Comparison of ENCODE assay signal across 8 mouse cellular contexts in the genomic region with DNA sequence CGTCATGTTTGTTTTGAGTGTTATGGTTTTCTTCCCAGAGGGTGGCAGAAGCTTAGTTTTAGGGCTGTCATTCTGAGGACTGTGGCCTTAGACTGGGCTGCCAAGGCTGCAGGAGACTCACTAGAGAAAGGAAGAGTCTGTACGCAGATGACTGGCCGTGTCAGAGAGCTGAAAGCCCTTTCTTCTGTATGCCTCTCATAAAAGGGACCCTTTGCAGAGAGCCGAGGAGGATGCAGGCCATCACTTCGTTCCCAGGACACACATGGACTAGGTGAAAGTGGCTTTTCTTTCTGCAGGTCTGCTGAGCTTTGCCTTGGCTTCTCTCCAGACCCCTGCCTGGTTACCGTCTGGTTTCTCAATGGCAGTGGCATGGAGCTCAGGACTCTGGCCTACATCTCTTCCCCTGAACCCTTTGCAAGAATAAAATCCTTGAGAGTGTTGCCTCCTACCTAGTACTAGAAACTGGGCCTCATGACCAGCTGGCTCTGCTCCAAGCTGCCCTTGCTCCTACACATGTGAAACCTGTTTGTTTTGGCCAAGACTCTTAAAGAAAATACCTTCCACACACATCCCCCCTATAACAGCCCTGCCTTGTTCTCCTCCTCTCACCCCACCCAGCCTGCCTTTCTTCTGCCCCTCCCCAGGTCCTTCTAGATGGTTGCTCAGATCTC. TPM values are rescaled to one million over a fixed set of nuclear protein-coding genes. Genes with fewer than 3 reads are reported as not detected.
A peak's percentile ranks its signal among the peaks of the same experiment; 100 is the strongest.
DNase-seq lines count a peak whose midpoint lies in the region; ATAC-seq and TF ChIP-seq lines count a peak whose summit lies in the region.

No protein-coding gene starts in this region.

- no peaks in the 10 kb centered on the region for H3K9me3 ChIP-seq in hindbrain, postnatal 0 days (ENCODE audit: low read length)
- H3K9me3 ChIP-seq in liver, embryonic 12.5 days (replicated peaks): no peaks in the 10 kb centered on the region
- H3K9me3 ChIP-seq in stomach, embryonic 16.5 days (replicated peaks; ENCODE audit: control insufficient read depth, low read length): no peaks in the 10 kb centered on the region

- peaks cover 23% of the 10 kb centered on the region for H3K4me1 ChIP-seq in hindbrain, postnatal 0 days (ENCODE audit: insufficient read depth, low read length)
- H3K4me1 ChIP-seq in liver, embryonic 12.5 days: 0 out of 2 replicates have a peak, but pooled peaks cover 3% of the 10 kb centered on the region
- H3K4me1 ChIP-seq in stomach, embryonic 16.5 days (ENCODE audit: control insufficient read depth, insufficient read depth, low read length): peaks cover 33% of the 10 kb centered on the region

- peak; percentile 56 to 62 for DNase-seq in right cerebral cortex, postnatal 10 days (ENCODE audit: low spot score in 2 of 2)
- no peak for DNase-seq in right cerebral cortex, postnatal 14 days
- peak; percentile 96 to 97 for DNase-seq in cerebellum, postnatal 25 days
- peak; percentile 80 for DNase-seq in hindbrain, postnatal 0 days (ENCODE audit: low spot score)
- no peak for DNase-seq in spleen, adult 18-20 months
- no peak for DNase-seq in thymus, adult 18-20 months

- H3K27ac ChIP-seq in hindbrain, postnatal 0 days: peak overlapping the region; percentile 76
- H3K27ac ChIP-seq in liver, embryonic 12.5 days: peak overlapping the region; percentile 45; the same call in 1 of the 2 replicates
- H3K27ac ChIP-seq in stomach, embryonic 16.5 days (ENCODE audit: low read length): peak overlapping the region; percentile 84

- peak; percentile 75 for ATAC-seq in hindbrain, postnatal 0 days
- no peak for ATAC-seq in liver, embryonic 12.5 days
- peak; percentile 76 for ATAC-seq in stomach, embryonic 16.5 days (ENCODE audit: insufficient read depth, low FRiP score)

- WGBS in hindbrain, postnatal 0 days: 25% methylated on average over 6 of the region's 6 CpGs
- WGBS in liver, embryonic 12.5 days (ENCODE audit: insufficient replicate concordance): 76% methylated on average over 6 of the region's 6 CpGs
- WGBS in stomach, embryonic 16.5 days: 47% methylated on average over 6 of the region's 6 CpGs

- H3K9ac ChIP-seq in hindbrain, postnatal 0 days (replicated peaks; ENCODE audit: low read length): no peak overlapping the region
- no peak overlapping the region for H3K9ac ChIP-seq in liver, embryonic 12.5 days
- 0 out of 2 replicates have a peak overlapping the region, but pooled peaks have one; percentile 14 for H3K9ac ChIP-seq in stomach, embryonic 16.5 days (ENCODE audit: low read length)

- no peak overlapping the region for H3K4me3 ChIP-seq in hindbrain, postnatal 0 days (ENCODE audit: low read length)
- H3K4me3 ChIP-seq in liver, embryonic 12.5 days: no peak overlapping the region
- H3K4me3 ChIP-seq in stomach, embryonic 16.5 days (replicated peaks; ENCODE audit: low read length): no peak overlapping the region

- no peaks in the 10 kb centered on the region for H3K36me3 ChIP-seq in hindbrain, postnatal 0 days (ENCODE audit: insufficient read depth, low read length)
- no peaks in the 10 kb centered on the region for H3K36me3 ChIP-seq in liver, embryonic 12.5 days
- H3K36me3 ChIP-seq in stomach, embryonic 16.5 days (ENCODE audit: control insufficient read depth, insufficient read depth, low read length): no peaks in the 10 kb centered on the region

- TF ChIP-seq CTCF in hindbrain, postnatal 0 days (IDR thresholded peaks at IDR 0.05; ENCODE audit: low read depth): no peak

- H3K4me2 ChIP-seq in hindbrain, postnatal 0 days (ENCODE audit: low read depth, low read length): no peak overlapping the region
- H3K4me2 ChIP-seq in liver, embryonic 12.5 days: no peak overlapping the region
- H3K4me2 ChIP-seq in stomach, embryonic 16.5 days (ENCODE audit: low read depth, low read length): 0 out of 2 replicates have a peak overlapping the region, but pooled peaks have one; percentile 5

- H3K27me3 ChIP-seq in hindbrain, postnatal 0 days (ENCODE audit: insufficient read depth, low read length): no peaks in the 10 kb centered on the region
- H3K27me3 ChIP-seq in liver, embryonic 12.5 days (replicated peaks): no peaks in the 10 kb centered on the region
- H3K27me3 ChIP-seq in stomach, embryonic 16.5 days (ENCODE audit: control insufficient read depth, insufficient read depth, low read length): no peaks in the 10 kb centered on the region

RNA-seq across cellular contexts. Expression of a gene that starts 36.0 kb away (rescaled TPM):
- 7.7 and 15.3 TPM in 2 replicates for total RNA-seq in hindbrain, postnatal 0 days (2014; rRNA removed)
- polyA plus RNA-seq in hindbrain, postnatal 0 days (2015; fragmentation: Nextera tagmentation; extraction: Ambion mirVana): 54.6 and 62.0 TPM in 2 replicates
- polyA plus RNA-seq in liver, embryonic 12.5 days (2016; fragmentation: Nextera tagmentation; extraction: Ambion mirVana): 36.4 and 40.6 TPM in 2 replicates
- polyA plus RNA-seq in stomach, embryonic 16.5 days (2015; fragmentation: Nextera tagmentation; extraction: Ambion mirVana): 50.9 and 57.8 TPM in 2 replicates

RNA-seq across cellular contexts. Expression of a gene that starts 36.6 kb away (rescaled TPM):
- 102 and 114 TPM in 2 replicates for total RNA-seq in hindbrain, postnatal 0 days (2014; rRNA removed)
- polyA plus RNA-seq in hindbrain, postnatal 0 days (2015; fragmentation: Nextera tagmentation; extraction: Ambion mirVana): 35.0 and 35.8 TPM in 2 replicates
- 6.7 and 7.5 TPM in 2 replicates for polyA plus RNA-seq in liver, embryonic 12.5 days (2016; fragmentation: Nextera tagmentation; extraction: Ambion mirVana)
- 14.5 and 15.3 TPM in 2 replicates for polyA plus RNA-seq in stomach, embryonic 16.5 days (2015; fragmentation: Nextera tagmentation; extraction: Ambion mirVana)

Comparison
In these comparisons a context has a peak if more than half of its experiments do, and no peak if none do; other contexts are left out.
1. DNase-seq: peak in right cerebral cortex, postnatal 10 days (2 of 2), cerebellum, postnatal 25 days (2 of 2) and hindbrain, postnatal 0 days (single experiment); none in right cerebral cortex, postnatal 14 days (single experiment), spleen, adult 18-20 months (0 of 2) and thymus, adult 18-20 months (0 of 2).
2. Peak in every context shown above with its lines, with median percentiles within 50 percentile points of each other: H3K27ac ChIP-seq.